Mouse (Mus musculus): ENCODE results near the gene Cdkn2a.

The Cdkn2a gene

GRCm38 (mm10) chr4:89294486-89295440 is at the start of gene Cdkn2a:
TSS of gene Cdkn2a (minus strand) at chr4:89294653.
- DNase-seq (ENCODE audit: low spot score) = peak; percentile 82

DNA sequence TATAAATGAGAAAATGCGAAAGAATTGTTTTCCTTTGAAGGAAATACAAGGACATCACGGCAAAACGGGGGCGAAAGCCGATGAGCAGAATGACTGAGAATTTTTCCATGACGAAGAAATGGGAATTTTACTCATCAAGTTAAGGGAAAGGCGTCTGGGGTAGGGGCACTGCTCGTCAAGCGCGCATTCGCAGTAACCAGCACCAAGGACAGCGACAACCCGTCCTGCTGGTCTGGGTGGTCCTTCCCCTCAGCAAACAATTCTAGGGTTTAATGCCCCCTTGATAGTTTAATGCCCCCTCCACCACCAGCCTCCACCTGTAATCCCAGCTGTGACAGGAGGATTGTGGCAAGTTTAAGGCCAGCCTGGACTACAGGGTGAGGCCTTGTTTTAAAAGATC is 19.0 kb upstream of the Cdkn2a start:
- DNase-seq (ENCODE audit: low spot score) = peak; percentile 68

- DNase-seq (ENCODE audit: low spot score) = peak; percentile 96
These were observed 16.2 kb upstream of the Cdkn2a start, which contains the start of gene Cdkn2b for GRCm38 (mm10) chr4:89310491-89311254. TSS of gene Cdkn2b (minus strand) at chr4:89311039.

DNA sequence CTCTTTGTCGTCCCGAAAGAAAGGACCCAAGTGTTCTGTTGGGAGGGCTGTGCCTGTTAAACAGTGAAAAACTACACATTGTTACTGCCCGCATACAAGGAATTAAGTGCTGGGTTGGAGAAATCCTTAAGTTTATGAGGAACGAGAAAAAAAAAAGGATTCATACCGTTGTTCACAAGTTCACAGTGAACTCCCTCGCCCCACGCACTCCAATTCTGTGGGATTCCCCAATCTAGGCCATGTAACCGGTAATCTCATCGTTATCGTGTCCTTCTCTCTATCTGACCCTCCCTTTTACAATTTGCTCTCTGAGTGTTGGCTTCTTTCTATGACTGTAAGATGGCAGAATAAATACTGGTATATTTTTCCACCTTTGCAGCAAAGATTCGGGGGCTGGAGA is 15.5 kb upstream of the Cdkn2a start:
- DNase-seq (ENCODE audit: low spot score) = no peak

DNA sequence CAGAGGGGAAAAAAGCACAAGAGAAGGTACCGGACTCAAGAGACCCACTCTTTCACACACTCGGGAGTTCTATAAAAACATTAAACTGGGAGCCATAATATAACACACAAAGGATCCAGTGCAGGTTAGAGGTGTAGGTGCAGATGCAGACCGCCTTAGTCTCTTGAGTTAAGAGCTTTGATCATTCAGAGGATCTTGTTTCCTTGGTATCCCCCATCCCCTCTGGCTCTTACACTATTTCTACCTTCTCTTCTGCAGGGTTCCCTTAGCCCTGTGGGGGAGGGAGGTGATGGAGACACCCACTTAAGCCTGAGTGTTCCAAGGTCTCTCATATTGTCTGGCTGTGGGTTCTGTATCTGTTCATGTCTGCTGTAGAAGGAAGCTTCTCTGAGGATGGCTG is 13.5 kb upstream of the Cdkn2a start:
- DNase-seq (ENCODE audit: low spot score) = no peak

- no peak for DNase-seq (ENCODE audit: low spot score)
These were observed 12.4 kb upstream of the Cdkn2a start for GRCm38 (mm10) chr4:89306798-89307365.

DNA sequence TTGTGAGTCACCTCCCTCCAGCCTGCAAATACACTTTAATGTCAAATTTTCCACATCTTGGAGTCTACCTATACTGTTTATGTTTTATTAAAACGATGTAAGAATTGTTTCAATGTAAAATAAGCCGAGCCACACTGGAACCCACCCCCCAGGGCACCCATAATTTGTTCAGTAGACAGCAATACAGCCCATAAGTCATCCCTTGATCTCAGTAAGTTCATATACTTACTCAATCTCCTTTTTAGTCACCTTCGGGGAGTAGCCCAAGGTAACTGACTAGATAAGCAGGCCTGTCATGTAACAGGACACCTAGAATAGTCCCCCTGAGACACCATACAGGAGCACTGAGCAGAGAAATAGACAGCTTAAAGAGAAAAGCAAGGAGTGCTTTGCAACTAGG is 11.2 kb upstream of the Cdkn2a start:
- no peak for DNase-seq (ENCODE audit: low spot score)

- no peak for DNase-seq (ENCODE audit: low spot score)
These were observed 9.0 kb upstream of the Cdkn2a start for GRCm38 (mm10) chr4:89303281-89303995.

DNA sequence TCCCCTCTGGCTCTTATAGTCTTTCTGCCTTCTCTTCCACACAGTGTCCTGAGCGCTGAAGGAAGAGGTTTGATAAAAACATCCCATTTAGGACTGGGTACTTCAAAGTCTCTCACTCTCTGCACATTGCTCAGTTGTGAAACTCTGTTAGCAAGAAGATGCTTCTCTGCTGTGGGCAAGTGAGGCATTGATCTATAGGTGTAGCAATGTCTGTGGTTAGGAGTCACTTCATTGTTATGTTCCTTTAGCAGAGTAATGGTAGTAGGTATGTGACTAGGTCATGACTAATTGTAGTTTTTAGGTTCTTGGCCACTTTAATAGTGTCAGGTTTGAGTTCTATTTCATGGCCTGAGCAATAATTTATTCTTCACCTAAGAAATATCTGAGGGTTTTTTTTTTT is 7.7 kb upstream of the Cdkn2a start:
- no peak for DNase-seq (ENCODE audit: low spot score)

DNA sequence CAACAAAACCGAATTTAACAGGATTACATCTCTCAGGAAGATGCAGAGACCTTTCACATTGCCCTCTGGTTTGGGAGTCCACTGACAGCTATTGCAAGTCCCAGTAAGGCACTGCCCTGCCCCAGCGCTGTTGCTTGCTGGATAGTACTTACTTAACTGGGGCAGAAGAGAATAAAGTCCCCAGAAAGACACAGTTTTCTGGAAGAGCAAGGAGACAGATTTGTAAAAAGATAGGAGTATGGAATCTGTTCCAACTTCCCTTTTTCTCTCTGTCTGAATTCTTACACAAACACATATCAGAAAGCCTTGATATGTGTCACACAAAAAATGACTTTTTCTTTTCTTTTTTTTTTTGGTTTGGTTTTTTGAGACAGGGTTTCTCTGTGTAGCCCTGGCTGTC is 5.3 kb upstream of the Cdkn2a start:
- DNase-seq (ENCODE audit: low spot score) = no peak

DNA sequence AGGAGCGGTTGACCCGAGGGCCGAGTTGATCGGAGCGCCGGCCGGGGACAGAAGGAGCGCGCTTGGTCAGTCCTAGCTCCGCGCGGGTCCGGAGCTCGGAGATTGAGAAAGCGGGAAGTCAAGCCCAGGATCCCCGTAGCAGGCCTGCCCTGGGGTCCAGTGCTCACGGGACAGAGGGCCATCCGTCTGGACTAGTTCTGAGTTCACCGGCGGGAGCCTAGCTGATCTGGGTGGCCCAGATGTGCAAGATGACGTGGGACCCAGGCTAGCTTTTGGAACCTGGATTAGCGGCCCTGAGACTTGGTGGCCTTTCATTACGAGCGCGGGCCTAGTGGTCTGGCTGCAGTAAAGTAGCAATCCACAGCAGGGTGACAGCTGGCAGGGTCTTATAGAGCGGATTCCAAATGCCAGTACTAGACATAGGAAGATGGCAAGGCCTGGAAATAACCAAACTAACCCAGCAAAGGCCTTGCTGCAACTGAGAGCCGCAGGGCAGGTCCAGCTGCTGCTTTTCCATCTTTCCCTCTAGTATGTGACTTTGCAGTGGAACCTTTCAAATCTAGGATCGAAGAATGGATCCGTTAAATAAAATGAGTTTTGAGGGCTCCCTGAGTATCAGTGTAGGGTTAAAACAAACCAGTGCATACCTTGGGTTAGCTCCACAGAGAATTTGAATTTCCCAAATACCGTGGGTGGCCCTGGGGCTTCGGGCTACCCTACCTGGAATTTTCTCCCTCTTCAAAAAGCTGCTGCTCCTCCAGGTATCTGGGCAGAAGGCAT is 1.2 kb upstream of the Cdkn2a start:
- DNase-seq (ENCODE audit: low spot score) = no peak

- peak; percentile 51 for DNase-seq (ENCODE audit: low spot score)
These were observed 365 bp downstream of the Cdkn2a start for GRCm38 (mm10) chr4:89294091-89294485.

DNA sequence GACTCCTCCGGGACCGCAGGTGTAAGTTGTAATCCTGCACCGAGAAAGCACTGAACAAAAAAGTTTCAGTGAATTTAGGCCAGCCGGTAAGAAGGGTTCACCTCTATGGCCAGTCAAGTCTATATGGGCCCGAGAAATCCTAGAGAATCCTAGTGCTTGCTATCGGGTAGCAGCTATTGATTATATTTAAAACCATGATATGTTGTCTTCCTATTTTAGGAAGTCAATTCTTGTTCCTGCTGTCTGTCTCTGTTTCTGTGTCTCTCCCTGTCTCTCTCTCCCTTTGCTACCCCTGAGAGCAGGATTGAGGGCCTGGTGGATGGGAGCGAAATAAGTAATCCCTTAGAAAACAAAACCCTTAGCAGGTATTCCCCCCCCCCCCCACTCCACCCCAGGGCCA is 937 bp downstream of the Cdkn2a start:
- DNase-seq (ENCODE audit: low spot score) = no peak

- no peak for DNase-seq (ENCODE audit: low spot score)
These were observed 5.4 kb downstream of the Cdkn2a start for GRCm38 (mm10) chr4:89289028-89289427.

DNA sequence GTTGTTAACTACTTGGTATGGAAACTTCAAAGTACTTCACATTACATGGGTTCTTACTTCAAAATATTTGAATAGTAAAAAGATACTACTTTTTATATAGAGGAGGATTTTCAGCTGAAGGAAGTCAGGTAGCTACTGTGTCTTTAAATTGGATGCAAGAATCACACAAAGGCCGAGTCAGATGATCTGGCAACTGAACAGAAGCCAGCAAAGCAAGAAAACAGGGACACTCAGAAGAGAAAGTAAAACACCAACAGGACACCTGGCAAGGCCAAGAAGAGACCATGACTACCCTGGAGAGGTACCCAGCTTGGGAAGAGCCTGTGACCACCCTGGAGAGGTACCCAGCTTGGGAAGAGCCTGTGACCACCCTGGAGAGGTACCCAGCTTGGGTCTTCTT is 7.9 kb downstream of the Cdkn2a start:
- no peak for DNase-seq (ENCODE audit: low spot score)

DNA sequence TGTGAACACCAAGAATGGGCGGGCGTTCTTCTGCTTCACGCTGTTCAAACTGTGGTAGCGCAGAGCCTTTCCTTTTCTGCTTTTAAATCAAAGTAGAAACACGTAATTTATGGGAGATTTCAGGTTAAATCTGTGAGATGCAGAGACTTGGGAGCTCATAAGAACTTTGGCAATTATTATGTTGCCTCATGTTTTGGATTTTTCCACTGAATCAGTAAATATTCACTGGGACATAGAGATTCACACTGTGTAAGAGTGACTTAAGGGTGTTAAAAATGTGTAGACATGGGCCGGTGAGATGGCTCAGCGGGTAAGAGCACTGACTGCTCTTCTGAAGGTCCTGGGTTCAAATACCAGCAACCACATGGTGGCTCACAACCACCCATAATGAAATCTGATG is 8.8 kb downstream of the Cdkn2a start:
- no peak for DNase-seq (ENCODE audit: low spot score)

- no peak for DNase-seq (ENCODE audit: low spot score)
These were observed 11.8 kb downstream of the Cdkn2a start for GRCm38 (mm10) chr4:89282661-89283060.

DNA sequence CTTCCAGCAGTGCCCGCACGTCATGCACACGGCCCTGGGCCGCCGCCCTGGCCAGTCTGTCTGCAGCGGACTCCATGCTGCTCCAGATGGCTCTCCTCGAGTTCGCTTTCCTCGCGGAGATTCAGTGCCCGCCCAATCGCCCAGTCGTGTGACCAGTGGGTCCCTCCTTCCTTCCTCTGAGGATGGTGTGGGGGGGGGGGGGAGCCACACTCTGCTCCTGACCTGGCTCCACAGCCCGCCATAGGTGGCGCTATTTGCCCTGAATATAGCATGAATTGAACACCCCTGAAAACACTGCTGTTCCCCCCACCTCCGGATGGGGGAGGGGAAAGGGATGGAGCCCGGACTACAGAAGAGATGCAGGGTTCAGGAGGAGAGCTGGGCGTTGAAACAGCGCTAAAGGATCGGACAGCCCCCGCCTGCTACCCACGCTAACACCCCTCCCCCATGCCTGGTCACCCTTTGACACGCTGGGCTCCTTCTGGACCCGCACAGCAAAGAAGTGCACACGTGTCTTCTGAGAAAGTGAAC is 12.4 kb downstream of the Cdkn2a start:
- peak; percentile 57 for DNase-seq (ENCODE audit: low spot score)

DNA sequence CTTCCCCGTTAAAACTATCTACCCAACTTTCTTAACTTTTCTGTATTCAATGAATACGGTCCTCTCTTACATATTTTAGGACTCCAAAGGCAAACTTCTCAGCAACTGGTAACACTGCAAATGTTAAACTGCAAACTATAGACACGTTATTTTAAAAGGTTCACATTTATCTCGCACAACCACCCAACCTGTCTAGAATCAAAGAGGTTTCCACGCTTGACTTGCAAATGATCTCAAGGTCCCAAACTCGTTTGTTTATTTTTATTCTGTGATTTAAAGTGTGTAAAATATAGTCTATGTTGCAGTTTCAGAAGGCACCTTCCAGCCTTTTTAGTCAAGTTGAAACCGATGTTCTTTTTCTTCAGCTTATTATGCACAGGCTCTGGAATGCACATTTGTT is 13.2 kb downstream of the Cdkn2a start:
- DNase-seq (ENCODE audit: low spot score) = no peak

GRCm38 (mm10) chr4:89279641-89280040 is 14.8 kb downstream of the Cdkn2a start:
- no peak for DNase-seq (ENCODE audit: low spot score)

DNA sequence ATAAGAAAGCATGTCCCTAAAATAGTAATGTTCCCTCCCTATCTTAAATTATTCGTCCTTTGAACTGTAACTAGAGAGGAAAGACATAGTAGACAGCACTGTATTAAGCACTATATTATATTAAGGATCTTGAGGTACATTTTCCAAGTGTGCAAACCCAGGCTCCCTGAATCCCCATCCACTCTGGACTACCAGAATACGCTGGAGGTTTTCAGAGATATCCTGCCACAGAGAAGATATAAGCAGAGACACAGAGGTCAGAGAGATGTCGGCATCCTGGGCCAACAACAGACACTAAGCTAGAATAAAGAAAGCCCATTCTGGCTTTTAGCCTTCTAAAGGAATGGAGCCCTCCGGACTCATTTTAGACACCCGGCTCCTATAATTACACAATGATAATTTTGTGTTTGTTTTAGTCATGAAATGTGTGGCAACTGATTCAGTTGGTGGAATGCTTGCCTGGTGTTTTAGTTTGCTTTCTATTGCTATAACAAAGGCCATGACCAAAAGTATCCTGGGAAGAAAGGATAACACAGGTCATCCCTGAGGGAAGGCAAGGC is 17.0 kb downstream of the Cdkn2a start:
- no peak for DNase-seq (ENCODE audit: low spot score)
